Mouse (Mus musculus): ENCODE measurements around the gene Arhgap11a.

Arhgap11a gene

GRCm38 (mm10) chr2:113848245-113849121 lies at the start of gene Arhgap11a:
Gene Arhgap11a (minus strand): TSS chr2:113848661.
- in situ Hi-C loops (cut with MboI, MseI), result loop anchor here (10.0 kb wide), 1 partner anchor 1384 kb away; no protein-coding TSS in a partner anchor

- in situ Hi-C loops (cut with MboI, MseI), result loop anchor here (25.0 kb wide), 1 partner anchor 769 kb away; the partner anchor contains the start of gene Dph6
These were observed 45.1 kb upstream of the Arhgap11a start for GRCm38 (mm10) chr2:113893385-113894122.

GRCm38 (mm10) chr2:113887166-113887565 lies 38.7 kb upstream of the Arhgap11a start:
- in situ Hi-C loops (cut with MboI, MseI), result loop anchor here (25.0 kb wide), 1 partner anchor 775 kb away; the partner anchor contains the start of gene Dph6

DNA sequence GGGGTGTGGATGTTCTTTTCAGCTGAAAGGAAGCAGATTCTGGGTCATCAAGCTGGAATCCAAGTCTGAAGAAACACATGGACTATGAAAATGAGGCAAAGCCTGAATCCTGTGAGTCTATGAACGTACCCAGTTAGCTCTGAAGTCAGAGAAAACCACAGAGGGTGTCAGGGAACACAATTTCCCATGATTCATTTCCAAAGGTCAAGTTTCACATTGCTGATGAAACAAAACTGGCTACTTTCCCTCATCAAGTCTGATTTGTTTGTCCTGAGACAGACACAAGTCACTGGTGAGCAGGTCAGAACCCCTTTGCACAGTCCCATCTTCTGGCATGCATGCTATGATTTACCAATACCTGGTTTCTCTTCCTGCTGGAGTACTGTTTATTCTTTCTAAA lies 37.6 kb upstream of the Arhgap11a start:
- in situ Hi-C loops (cut with MboI, MseI), result loop anchor here (25.0 kb wide), 1 partner anchor 776 kb away; the partner anchor contains the start of gene Dph6

- in situ Hi-C loops (cut with MboI, MseI), result loop anchor here (5.0 kb wide), 1 partner anchor 82 kb away; no protein-coding TSS in a partner anchor
These were observed 21.7 kb upstream of the Arhgap11a start for GRCm38 (mm10) chr2:113870115-113870514.

DNA sequence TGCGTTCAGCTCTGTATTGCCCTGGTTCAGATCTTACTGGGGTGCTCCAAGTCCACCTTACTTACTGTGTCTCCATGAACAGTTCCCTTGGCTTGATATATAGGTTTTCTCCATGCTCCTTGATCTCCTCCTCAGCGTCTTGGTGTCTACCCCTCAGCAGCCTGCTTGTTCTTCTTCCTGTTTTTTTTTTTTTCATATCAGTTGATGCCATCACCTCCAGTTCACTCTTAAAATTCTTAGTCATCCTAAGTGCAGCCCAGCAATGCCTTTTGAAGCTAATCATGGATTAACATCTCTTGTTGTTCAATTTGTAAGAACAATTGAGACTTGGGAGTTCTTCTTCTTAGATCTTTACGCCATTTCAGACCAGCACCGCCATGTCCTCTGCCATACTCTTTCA lies 19.9 kb upstream of the Arhgap11a start:
- in situ Hi-C loops (cut with MboI, MseI), result no loop called here

DNA sequence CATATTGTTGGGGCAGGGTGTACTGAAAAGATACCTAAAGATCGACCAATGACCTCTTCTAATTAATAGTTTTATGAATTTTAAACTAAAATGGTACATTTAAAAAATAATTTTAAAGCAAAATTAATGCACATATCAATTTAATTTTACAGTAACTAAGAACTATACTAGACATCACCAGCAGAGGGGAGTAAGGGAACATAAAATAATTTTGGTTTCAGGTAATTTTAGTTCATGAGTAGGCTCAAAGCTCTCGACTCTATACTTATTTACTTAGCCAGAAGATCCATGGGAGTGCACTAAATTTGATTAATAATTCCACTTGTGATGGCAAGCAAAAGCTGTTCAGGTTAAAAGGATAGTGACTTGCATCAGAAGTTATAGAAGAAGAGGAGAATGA lies 17.7 kb upstream of the Arhgap11a start:
- in situ Hi-C loops (cut with MboI, MseI), result no loop called here

- in situ Hi-C loops (cut with MboI, MseI), result loop anchor here (10.0 kb wide), 1 partner anchor 1384 kb away; no protein-coding TSS in a partner anchor
These were observed 680 bp upstream of the Arhgap11a start for GRCm38 (mm10) chr2:113849141-113849540.

DNA sequence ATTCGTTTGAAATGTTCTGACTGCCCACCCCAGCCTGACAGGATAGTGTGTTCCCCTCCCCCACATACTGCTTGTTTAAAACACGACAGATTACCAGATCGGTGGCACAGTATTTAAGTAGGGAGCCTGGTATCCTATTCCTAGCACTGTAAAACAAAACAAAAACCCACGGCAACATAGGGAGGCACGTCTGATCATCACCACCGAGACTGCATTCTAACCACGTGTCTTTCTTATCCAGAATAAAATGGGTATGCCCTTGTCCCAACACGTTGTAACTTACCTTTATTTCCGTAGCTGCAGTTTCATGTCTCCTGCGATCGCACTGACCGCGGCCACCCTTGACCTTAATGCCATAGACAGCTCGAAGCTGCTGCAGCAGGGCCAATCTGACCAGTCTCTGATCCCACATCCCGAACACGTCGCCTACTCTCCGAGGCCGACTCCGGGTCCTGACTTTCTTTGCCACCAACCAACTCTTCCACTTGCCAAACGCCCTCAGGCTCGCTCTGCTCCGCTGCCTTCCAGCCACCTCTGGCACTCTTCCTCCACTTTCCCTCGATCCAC lies 700 bp downstream of the Arhgap11a start:
- in situ Hi-C loops (cut with MboI, MseI), result loop anchor here (10.0 kb wide), 1 partner anchor 1383 kb away; no protein-coding TSS in a partner anchor

GRCm38 (mm10) chr2:113845081-113845480 lies 3.4 kb downstream of the Arhgap11a start:
- in situ Hi-C loops (cut with MboI, MseI), result loop anchor here (10.0 kb wide), 1 partner anchor 1380 kb away; no protein-coding TSS in a partner anchor

DNA sequence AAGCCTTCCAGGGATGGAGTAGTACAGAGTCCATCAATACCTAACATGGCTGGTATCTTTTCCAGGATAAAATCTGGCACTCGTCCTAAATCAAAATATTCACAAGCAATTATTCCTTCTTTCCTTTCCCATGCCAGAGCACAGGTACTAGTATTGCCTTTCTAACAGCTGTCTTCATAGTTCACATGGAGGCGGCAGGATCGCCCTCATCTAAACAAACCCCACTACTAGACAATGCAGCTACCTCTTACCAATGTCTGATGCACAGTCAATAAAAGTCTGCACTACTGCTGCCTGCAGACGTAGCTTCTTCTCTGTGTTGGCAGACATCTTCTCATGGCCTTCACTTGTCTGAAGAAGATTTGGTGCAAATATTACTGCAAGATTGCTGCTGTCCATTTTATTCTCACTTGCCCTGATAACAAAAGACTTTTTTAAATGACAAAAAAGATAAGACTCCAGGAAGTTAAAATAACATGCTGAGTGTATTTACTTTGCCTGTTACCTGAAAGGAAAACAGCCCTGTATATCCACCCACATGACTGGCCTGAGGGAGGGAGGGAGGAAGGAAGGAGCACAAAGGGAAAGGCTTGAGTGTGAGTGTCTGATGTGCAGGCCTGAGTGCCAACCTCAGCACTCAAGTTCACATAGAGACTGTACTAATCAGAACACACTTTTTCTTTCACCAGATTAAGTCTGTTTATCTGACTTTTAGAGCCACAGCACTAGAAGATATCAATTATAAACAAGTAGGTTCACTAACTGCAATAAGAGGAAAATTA lies 6.6 kb downstream of the Arhgap11a start:
- in situ Hi-C loops (cut with MboI, MseI), result loop anchor here (10.0 kb wide), 1 partner anchor 1377 kb away; no protein-coding TSS in a partner anchor

DNA sequence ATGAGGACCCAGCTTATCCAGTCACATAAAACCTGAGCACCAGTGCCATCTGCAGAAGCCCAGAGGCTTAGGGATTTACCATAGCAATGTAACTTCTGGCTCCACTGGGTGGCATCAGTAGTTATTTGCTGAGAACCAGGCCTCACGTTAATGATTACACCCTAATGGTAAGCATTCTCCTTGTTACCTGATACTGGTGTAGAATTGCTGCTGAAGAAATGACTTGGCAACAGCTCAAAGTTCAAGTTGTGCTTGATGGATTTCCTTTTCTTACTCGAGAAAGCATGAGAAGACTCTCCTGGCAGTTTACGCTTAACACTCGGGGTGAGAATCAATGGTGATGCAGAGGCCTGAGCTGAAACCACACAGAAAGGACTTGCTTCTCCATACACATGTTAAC lies 9.0 kb downstream of the Arhgap11a start:
- in situ Hi-C loops (cut with MboI, MseI), result loop anchor here (10.0 kb wide), 1 partner anchor 305 kb away; no protein-coding TSS in a partner anchor

DNA sequence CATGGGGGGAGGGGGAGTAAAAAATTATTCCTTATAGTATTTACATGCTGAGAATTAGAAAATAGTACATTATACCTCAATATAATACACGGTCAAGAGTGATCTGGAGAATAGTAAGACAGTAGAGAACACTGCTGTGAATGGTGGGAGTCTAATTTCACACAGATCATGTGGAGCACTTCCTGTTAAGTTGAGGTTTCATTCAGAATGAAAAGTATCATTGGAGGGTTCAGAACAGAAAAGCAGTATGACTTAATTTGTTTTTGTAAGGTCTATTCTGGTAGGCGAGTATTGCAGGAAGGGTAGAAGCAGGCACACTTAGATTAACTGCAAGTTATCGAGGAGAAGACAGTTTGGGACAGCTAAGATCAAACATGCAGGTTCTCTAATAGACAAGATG lies 13.2 kb downstream of the Arhgap11a start:
- in situ Hi-C loops (cut with MboI, MseI), result loop anchor here (10.0 kb wide), 1 partner anchor 310 kb away; no protein-coding TSS in a partner anchor

- in situ Hi-C loops (cut with MboI, MseI), result no loop called here
These were observed 19.2 kb downstream of the Arhgap11a start, which contains the start of gene Scg5 for GRCm38 (mm10) chr2:113828943-113829882. Gene Scg5 (minus strand): TSS chr2:113829121.

DNA sequence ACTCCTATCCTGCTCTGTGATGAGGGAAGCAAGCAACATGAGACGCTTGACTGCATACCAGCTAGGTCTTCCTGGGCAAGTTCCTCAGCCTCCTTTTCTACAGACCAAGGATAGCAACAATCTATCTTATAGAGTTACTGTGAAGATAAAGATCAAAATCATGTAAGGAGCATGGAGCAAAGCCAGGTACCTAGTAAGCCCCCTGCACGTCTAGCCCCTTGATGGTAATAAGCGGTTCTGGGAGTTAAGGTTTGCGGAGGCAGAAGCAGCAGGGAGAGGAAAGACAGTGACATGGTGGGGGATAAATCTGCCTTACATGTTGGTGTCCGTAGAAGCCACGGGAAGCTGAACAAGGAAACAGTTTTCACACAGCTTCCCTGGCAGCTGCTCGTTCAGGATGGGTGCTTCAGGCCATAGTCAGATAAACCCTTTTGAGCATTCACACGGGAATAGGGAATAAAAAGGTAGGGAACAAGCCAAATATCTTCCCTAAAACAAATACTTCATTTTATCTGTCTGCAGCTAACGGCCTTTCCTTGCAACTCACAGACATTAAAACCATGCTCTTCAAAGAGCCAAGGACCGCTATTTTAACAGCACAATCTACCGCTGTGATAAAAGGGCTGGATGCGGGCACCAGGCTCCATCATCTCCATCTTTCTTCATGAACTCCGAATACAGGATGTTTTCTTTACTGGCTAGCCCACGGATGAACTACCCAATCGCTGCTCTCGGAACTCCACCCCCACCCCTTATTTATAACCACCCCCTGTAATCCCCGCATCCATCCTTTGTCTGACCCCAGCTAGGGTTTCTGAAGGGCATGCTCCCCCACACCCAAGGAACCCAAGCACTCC lies 20.1 kb downstream of the Arhgap11a start:
- in situ Hi-C loops (cut with MboI, MseI), result no loop called here

DNA sequence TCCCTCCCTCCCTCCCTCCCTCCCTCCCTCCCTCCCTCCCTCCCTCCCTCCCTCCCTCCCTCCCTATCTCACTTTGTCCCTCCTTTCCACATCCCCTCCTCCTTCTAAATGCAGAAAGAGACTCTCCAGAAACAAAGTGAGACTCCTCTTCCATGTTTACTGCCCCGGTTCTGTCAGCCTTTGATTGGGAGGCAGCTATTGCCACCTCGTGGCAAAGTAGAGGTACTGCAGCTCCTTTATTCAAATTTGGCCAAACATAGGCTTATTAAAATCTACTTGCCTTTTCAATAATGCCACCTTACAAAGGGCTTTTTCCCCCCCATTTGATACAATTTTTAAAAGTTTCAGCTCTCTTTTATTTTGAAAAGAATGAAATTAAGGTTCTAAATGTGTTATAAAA lies 24.6 kb downstream of the Arhgap11a start:
- in situ Hi-C loops (cut with MboI, MseI), result no loop called here

DNA sequence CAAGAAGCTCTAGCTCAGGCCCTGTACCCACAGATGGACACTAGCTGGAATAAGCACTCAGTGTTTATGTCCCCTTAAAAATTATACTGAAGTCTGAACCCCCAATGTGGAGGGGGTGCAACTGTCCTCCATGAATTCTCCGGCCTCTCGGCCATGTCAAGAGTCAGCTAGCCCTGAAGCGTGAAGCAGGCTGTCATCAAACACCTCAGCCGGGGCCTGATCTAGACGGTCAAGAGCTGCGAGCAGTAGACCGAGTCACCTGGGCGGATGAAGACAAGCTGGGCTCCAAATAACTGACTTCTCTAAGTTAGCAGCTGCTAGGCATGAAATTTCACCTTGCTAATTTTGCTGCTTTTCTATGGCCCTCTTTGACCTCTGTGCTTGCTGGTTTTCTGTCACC lies 26.1 kb downstream of the Arhgap11a start:
- in situ Hi-C loops (cut with MboI, MseI), result no loop called here

DNA sequence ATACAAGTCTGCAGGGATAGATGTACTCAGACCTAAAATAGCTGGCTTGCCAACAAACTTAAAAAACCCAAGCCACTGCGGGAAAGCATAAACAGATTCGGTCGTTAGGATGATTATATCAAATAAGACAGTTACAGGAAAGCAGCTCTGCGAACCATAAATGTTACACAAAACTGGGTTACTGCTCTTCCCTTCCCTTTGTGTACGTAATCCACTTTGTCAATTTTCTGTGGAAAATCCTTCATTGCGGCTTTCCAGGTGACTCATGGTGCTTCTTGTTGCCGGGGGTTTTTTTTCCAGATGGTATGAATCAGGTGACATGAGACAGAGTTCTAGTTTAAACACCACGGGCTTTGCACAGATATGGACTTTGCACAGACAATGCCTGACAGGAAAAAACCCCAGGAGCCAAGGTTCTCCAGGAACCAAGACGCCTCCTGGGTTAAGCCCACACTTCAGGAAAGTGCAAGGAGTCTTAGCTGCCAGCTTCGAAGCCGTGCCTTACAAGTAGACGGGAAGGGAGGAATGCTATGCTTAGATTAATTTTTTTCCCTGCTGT lies 27.2 kb downstream of the Arhgap11a start:
- in situ Hi-C loops (cut with MboI, MseI), result no loop called here

Measured in regulatory T cell (primary cell).